Mouse (Mus musculus): ENCODE measurements around the gene Araf. TPM values are rescaled to one million over a fixed set of nuclear protein-coding genes. Genes with fewer than 3 reads are reported as not detected.

The Araf gene
- polyA plus RNA-seq, 3 experiments from 2014 or later = 99.1 to 180 (median 137) TPM

DNA sequence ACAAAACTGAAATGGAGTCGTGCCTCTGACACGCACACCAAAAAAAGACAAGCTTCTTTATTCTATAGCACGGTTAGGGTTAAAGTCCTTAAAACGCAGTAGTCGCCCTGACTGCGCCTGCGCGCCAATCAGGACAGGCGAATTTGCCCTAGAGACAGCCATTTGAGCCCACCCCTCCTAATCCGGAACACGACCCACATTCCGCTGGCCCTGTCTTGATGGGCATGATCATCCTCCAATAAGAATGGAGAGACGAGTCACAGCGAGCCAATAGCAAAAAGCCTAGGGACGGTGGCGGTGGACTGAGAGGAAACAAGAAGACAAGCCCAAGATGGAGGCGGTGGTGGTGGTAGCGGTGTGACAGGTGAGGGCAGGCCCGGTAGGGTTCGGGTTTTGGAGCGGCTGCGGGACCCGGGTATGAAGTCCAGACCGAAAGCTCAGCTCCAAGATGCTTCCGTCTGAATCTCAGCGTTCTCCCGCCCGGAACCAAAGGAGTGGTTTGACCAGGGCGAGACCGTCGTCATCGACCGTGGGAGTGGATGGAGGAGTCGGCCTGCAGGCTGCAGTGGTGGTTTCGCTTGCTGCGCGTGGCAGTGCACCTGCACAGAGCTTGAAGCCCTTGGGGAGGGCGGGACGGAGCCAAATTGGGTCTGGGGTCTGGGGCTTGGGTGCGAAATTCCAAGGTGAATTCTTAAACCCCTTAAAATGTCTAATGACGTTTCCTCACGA lies 50.8 kb downstream of the Araf start:
- ATAC-seq = peak; percentile 99

DNA sequence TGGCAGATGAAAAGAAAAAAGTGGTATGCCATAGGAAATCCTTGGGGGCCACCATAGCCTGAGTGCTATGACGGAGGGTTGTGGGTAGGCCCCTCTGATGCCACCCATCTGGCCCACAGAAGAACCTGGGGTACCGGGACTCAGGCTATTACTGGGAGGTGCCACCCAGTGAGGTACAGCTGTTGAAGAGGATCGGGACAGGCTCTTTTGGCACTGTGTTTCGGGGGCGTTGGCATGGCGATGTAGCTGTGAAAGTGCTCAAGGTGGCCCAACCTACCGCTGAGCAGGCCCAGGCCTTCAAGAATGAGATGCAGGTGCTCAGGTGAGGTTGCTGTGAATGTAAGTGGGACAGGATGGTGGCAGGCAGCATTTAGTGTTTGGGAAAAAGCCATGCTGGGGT lies 56.2 kb downstream of the Araf start:
- no peak for ATAC-seq

DNA sequence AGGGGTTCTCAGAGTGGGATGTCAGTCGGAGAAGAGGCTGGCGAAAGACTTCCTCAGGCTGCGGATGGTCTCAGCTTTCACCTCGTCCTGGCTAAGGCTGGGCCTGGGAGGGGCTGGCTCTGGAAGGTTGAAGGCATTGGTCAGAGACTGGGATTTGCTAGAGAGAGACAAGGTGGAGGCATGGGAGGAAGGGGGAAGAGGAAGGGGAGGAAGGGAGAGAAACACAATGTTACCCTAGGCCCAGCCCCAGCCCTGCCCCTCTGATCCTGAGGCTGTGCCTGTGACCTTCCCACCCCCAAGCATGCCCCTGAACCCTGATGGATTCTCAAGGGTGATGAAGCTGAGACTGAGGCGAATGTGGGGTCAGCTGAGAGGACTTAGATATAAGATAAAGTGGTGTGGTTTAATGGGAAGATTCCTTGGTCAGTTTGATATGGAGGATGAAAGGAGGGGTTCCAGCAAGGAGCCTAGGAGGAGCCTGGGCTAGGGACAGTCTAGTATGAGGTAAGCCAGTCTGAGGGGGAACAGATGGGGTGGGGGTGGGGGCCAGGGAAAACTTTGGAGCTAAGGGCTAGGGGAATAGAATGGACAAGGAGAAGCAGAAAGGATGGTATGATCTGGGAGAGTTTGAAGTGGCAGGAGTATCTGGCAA lies 64.0 kb downstream of the Araf start:
- no peak for ATAC-seq

DNA sequence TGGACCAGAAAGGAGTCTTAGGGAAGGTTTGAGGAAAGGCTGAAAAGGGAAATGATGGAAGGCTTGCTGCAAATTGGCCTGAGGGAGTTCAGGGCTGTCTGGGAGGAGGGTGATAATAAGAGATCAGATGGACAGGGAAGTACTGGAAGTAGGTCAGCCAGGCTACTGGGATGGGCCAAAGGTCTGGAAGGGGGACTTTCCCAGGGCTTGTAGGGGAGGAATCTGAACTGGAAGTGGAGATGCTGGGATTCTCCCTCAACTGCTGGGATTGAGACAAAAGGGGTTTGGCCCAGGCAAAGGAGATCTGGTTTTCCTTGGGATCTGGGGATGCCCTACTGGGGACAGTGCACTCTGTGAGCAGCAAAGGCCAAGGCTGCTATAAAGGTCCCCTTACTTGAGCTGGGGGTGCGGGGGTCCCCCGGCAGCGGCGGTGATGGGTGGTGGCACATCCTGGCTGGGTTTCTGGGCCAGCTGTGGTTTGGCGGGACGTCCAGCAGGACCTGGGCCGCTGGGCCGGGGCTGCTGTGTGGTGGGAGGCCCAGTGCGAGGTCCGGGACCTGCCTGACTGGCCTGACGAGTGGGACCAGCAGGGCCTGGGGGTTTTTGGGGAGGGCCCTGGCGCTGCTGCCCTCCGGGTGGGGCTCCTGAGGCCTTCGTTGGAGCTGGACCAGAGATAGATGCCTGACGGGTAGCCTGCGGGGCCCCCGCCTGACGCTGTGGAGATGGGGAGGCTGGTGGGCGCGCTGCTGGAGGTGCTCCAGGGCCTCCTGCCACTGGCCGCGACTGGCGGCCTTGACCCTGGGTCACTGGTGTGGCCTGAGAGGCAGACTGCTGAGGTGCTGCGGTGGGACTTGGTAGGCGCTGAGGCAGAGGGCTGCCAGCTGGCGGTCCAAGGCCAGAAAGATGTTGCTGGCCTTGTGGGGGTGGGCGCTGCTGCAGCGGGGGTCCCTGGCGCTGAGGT lies 64.8 kb downstream of the Araf start:
- ATAC-seq = no peak

DNA sequence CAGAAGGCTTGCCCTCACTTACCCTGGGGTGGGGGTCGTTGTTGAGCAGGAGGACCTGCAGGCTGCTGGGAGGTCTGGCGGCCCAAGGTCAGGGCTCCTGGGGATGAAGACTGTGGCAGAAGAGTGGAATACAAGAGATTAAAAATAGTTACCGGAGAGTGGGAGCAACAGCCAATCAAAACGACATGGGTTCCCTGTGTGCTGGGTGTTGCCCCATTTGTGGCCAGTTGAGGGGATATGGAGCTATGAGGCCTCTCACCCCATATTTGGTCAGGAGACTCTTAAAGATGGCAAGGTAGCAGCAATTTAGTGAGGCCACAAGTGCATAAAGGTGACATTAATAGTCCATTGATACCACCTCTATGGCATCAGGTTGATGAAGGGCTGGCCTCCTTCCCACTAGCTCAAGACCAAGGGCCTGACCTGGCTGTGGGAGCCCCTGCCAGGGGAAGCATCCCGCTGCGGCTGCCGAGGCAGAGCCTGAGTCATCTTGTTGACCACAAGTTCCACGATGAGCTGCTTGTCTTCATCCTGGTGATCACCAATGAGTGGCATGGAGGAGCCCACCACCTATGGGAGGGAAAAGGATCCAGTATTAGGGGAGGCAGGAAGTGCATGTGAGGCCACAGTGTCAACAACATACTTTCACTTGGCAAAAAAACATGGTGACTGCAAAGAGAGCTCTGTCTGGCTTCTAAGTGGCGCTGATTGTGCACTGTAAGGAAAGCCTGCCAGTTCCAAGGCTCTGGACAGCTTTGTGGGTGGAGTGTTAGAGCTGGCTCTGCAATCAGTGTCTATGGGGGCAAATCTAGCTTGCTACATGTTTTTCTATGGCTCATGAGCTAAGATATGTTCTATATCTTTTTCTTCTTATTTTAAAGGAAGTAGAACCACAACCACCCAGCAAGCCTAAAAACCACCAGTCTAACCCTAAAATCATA lies 65.8 kb downstream of the Araf start:
- ATAC-seq = no peak

DNA sequence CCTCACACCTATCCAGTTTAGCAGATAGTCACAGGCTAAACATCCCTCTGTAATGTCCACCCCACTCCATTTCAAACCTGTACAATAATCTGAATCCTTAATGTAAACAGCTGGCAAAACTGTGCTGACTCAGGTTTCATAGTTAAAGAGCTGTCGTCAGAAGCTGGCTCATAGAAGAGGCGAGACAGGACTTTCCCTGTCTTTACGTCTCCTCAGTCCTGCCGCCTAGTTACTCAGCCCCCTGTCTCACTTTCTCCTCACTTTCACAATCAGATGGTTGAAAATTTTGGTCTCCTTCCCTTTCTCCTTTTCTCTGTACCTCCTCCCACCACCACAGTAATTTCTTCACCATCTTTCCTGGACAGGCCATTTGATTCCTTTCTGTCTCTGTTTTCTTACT lies 70.5 kb downstream of the Araf start:
- no peak for ATAC-seq

DNA sequence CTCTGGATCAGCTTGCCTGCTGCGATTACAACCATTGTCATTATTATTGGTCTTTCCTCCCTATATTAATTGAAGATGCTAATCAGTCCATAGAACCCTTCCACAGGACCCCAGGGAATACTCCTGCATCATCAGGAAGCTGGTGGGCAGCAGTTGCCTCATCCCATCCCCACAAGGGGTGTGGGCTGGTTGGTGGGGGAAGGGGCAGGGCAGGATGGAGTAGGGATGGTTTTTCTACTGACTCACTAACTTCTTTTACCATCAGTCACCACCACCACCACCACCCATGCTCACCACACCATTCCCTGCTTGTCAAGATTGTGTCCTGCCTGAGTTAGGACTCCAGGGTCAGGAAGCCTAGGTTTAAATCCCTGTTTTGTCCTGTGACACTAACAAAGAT lies 71.6 kb downstream of the Araf start:
- no peak for ATAC-seq

DNA sequence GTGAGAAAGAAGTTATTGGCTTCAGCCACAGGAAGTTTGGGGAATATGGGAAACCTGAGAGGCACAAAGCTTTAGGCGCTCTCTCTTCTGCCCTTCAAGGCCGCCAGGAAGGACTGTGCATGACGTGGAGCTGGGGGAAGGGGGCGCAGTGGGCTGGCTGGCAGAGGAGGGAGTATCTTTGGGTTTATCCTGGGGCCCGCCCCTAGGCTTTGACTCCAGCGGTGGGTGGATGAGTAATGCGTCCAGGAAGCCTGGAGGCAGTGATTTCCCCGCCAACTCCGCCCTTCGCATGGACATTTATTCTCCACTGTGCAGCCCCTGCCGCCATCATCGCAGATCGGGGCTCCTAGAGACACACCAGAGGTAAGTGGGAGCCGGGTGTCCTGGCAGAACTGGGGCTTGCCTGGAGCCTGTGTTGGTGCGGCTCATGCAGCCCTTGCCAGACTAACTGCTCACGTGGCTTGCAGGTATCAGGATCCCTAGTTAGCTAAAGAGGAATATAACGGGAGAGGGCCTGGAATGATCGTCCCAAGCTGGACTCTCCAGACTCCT lies 72.4 kb downstream of the Araf start, which contains the start of gene Timp1:
TSS of gene Timp1 (plus strand) at position 205 of the 552 bp plus-strand sequence.
- ATAC-seq = no peak

DNA sequence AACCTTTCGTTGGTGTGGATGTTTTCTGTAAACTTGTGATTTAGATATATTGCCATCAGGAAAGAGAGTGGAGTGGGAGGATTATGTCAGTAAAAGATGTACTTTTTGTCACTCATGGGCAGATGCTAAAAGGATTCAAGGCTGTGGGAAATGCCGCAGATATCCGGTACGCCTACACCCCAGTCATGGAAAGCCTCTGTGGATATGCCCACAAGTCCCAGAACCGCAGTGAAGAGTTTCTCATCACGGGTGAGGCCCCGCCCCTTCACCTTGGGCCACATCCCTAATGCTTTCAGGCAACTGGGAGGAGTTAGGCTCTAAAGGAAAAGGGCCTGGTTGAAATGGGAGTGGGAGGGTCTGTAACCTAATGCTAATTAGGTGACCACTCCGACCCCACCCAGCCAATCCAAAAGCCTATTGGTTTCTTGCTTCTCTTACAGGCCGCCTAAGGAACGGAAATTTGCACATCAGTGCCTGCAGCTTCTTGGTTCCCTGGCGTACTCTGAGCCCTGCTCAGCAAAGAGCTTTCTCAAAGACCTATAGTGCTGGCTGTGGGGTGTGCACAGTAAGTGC lies 75.4 kb downstream of the Araf start:
- ATAC-seq = no peak

DNA sequence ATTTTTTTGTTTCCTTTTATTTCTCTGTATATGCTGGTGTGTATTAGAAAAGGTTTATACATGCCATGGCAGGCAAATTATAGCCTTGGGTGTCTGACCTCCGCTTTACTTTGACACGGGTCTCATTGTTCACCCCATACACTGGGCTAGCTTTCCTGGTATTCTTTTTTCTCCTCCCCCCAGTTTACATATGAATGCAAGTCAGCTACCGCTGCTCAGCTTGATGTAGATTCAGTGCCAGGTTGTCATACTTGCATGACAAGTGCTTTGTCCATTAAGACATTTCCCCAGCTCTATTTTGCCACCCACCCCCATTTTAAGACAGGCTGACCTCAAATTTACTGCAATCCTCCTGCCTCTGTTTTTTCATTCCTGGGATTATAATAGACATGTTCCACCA lies 77.6 kb downstream of the Araf start:
- no peak for ATAC-seq

DNA sequence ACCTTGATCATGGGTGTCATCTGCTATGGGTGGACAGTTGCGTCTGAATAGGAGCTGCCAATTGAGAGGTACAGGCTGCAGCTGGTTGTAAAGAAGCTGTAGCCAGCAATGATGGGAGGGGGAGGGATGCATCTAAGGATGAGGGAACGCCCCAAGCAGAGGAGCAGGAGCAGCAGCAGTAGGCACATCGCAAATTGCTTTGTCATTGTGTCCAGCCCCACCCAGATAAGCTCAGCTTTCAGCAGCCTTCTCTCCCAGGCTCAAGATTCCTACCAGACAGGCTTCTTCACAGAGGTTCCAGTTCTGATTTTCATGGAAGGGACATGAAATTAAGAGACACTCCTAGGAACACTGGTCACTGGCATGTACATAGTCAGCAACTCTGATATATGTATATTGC lies 112.5 kb downstream of the Araf start:
- ATAC-seq = no peak

Other genes starting within 250 kb of the Araf start
- gene Rgn, start 248.0 kb upstream of the Araf start, polyA plus RNA-seq (2017; shearing (Covaris generic)) = not detected
- 10 to 100 TPM; 38.3 to 45.6 (median 42.8) TPM for gene Rbm10, start 180.3 kb upstream of the Araf start, polyA plus RNA-seq (2017; shearing (Covaris generic))
- 100 to 1,000 TPM; 246 to 261 (median 246) TPM for gene Ndufb11, start 180.2 kb upstream of the Araf start, polyA plus RNA-seq (2017; shearing (Covaris generic))
- 100 to 1,000 TPM; 106 to 132 (median 118) TPM for gene Uba1, start 139.5 kb upstream of the Araf start, polyA plus RNA-seq (2017; shearing (Covaris generic))
- 10 to 100 TPM in 2 of 3 experiments, 1 to 10 TPM in 1; 5.6 to 14.2 (median 13.1) TPM for gene Cdk16, start 109.9 kb upstream of the Araf start, polyA plus RNA-seq (2017; shearing (Covaris generic))
- 10 to 100 TPM in 2 of 3 experiments, 1 to 10 TPM in 1; 6.5 to 21.8 (median 12.9) TPM for gene Usp11, start 93.9 kb upstream of the Araf start, polyA plus RNA-seq (2017; shearing (Covaris generic))
- not detected for gene Timp1, start 72.4 kb downstream of the Araf start, polyA plus RNA-seq (2017; shearing (Covaris generic))
- gene Syn1, start 123.2 kb downstream of the Araf start, polyA plus RNA-seq (2017; shearing (Covaris generic)) = not detected
- gene Cfp, start 133.7 kb downstream of the Araf start, polyA plus RNA-seq (2017; shearing (Covaris generic)) = 1 to 10 TPM; 4.7 to 6.6 (median 6.3) TPM
- gene Elk1, start 152.8 kb downstream of the Araf start, polyA plus RNA-seq (2017; shearing (Covaris generic)) = 1 to 10 TPM; 3.2 to 6.3 (median 3.4) TPM
- gene Uxt, start 164.2 kb downstream of the Araf start, polyA plus RNA-seq (2017; shearing (Covaris generic)) = 10 to 100 TPM; 34.8 to 45.2 (median 42.1) TPM